Comparison of ENCODE assay signal across 9 mouse cellular contexts in the genomic region with DNA sequence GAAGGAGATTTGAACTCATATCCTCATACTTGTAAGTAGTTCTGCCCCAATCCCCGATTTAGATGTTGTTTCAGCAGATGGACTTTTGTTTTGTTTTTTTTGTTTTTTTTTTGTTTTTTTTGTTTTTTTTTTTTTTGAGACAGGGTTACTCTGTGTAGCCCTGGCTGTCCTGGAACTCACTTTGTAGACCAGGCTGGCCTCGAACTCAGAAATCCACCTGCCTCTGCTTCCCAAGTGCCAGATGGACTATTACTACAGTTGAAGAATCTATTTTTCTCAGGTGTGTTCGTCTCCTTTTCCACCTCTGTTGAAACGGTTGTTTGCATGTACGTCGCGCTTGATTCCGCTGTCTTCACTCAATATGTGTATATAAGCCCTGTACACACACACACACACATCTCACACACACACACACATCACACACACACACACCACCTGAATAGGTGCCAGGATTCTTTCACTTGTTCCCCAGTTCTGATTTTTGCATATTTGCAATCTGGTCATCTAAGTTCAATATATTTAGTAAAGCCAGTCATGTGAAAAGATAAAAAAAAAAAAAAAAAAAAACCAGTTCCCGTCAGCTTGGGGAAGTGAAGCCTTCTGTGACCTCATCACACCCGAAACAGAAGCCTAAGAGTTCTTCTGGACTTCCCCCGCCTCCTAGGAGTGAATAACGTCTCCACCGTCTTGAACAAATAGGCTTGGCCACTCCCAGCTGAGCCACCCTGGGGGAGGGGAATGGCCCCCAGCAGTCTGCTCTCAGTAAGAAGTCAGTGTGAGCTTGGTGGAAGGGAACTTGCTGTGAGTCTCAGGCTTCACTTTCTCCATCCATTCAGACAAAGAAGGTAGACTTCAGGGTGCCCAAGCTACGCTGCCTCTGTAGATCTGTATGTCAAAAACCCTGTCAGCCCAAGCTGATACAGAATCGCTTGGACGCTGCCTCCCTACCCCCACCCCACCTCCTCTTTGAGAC. TPM values are rescaled to one million over a fixed set of nuclear protein-coding genes. Genes with fewer than 3 reads are reported as not detected.
DNase-seq lines count a peak whose midpoint lies in the region; TF ChIP-seq lines count a peak whose summit lies in the region.
"Had no signal": no experiment of that assay in that cellular context is flagged by ENCODE, and none has a peak within 500 bp of the region (broad histone marks: within the 10 kb centered on the region; RNA-seq: fewer than 3 reads in every experiment).

No protein-coding gene starts in this region.

- no peak overlapping the region for H3K4me3 ChIP-seq in thymus, adult 2 months (ENCODE audit: control insufficient read depth, insufficient read depth, low read length)
- no peak overlapping the region for H3K4me3 ChIP-seq in gastrocnemius, adult 2 months
- H3K4me3 ChIP-seq: embryonic facial prominence, embryonic 12.5 days had no signal

- no peak for TF ChIP-seq POLR2A in thymus, adult 2 months (IDR thresholded peaks at IDR 0.05; ENCODE audit: control insufficient read depth, extremely low read depth, insufficient read depth, low read length, poor library complexity)

- DNase-seq in thymus, adult 2 months: no peak
- no peak for DNase-seq in thymus, postnatal 0 days (ENCODE audit: low spot score)
- peak; percentile 39 for DNase-seq in heart, adult 8-10 months (ENCODE audit: low spot score)
- DNase-seq in lung, postnatal 14 days: peak; percentile 57
- peak; percentile 54 for DNase-seq in yolk sac, embryonic 10.5 days (ENCODE audit: low spot score)
- no peak for DNase-seq in gastrocnemius, adult 2 months
- no peak for DNase-seq in ovary, postnatal 36 days (ENCODE audit: low spot score)
- no peak for DNase-seq in adrenal gland, adult 2 months

- peak overlapping the region; percentile 40; the same call in 1 of the 2 replicates for H3K27ac ChIP-seq in thymus, adult 2 months (ENCODE audit: control insufficient read depth, insufficient read depth, low read length)
- no peak overlapping the region; the same call in 1 of the 2 replicates for H3K27ac ChIP-seq in gastrocnemius, adult 2 months
- H3K27ac ChIP-seq: embryonic facial prominence, embryonic 12.5 days had no signal

- no peaks in the 10 kb centered on the region for H3K27me3 ChIP-seq in thymus, adult 2 months (ENCODE audit: control insufficient read depth, insufficient read depth, low read length)
- H3K27me3 ChIP-seq: embryonic facial prominence, embryonic 12.5 days had no signal

- no peaks in the 10 kb centered on the region for H3K36me3 ChIP-seq in thymus, adult 2 months (ENCODE audit: control insufficient read depth, insufficient read depth, low read length)
- H3K36me3 ChIP-seq: embryonic facial prominence, embryonic 12.5 days had no signal

- 0 out of 2 replicates have a peak, but pooled peaks have one; percentile 21 for TF ChIP-seq CTCF in thymus, adult 2 months (IDR thresholded peaks at IDR 0.05; ENCODE audit: borderline replicate concordance, control insufficient read depth, extremely low read depth, insufficient read depth, low read length, poor library complexity)
- TF ChIP-seq CTCF in gastrocnemius, adult 2 months (IDR thresholded peaks at IDR 0.05): no peak

- WGBS in thymus, adult 2 months: 52% methylated on average over 16 of the region's 16 CpGs

- intact Hi-C loops in gastrocnemius, adult 2 months (cut with DNase I): loop anchor here (5.0 kb wide), 2 partner anchors 81 to 181 kb away; a partner anchor contains a TSS

- H3K4me1 ChIP-seq in thymus, adult 2 months (replicated peaks; ENCODE audit: control insufficient read depth, insufficient read depth, low read length): peaks cover 9% of the 10 kb centered on the region

RNA-seq across cellular contexts. Expression of a gene that starts 2.7 kb away (rescaled TPM):
- 98.5 and 98.6 TPM in 2 replicates for polyA plus RNA-seq in thymus, adult 2 months (2012; rRNA removed)
- polyA plus RNA-seq in thymus, postnatal 0 days (2015; fragmentation: Nextera tagmentation; extraction: Ambion mirVana): 35.5 and 39.5 TPM in 2 replicates
- total RNA-seq in heart, adult 8-10 months (2022): 10 to 100 TPM; 31.4 to 40.9 (median 34.9) TPM
- 10 to 100 TPM; 43.1 to 51.5 TPM for total RNA-seq in gastrocnemius, adult 2 months (2021)
- total RNA-seq in adrenal gland, adult 2 months (2021): 100 to 1,000 TPM; 117 to 132 TPM
- 156 and 170 TPM in 2 replicates for polyA plus RNA-seq in adrenal gland, adult 2 months (2012; rRNA removed)

RNA-seq across cellular contexts. Expression of a gene that starts 18.0 kb away (rescaled TPM):
- 188 and 215 TPM in 2 replicates for polyA plus RNA-seq in thymus, adult 2 months (2012; rRNA removed)
- polyA plus RNA-seq in thymus, postnatal 0 days (2015; fragmentation: Nextera tagmentation; extraction: Ambion mirVana): 120 and 121 TPM in 2 replicates
- total RNA-seq in heart, adult 8-10 months (2022): 10 to 100 TPM; 40.8 to 52.0 (median 45.0) TPM
- 10 to 100 TPM; 46.0 to 55.0 TPM for total RNA-seq in gastrocnemius, adult 2 months (2021)
- total RNA-seq in adrenal gland, adult 2 months (2021): 100 to 1,000 TPM in 1 of 2 experiments, 10 to 100 TPM in 1; 92.5 to 170 TPM
- polyA plus RNA-seq in adrenal gland, adult 2 months (2012; rRNA removed): 182 and 243 TPM in 2 replicates

RNA-seq across cellular contexts. Expression of a gene that starts 27.0 kb away (rescaled TPM):
- polyA plus RNA-seq in thymus, adult 2 months (2012; rRNA removed): 102 and 106 TPM in 2 replicates
- polyA plus RNA-seq in thymus, postnatal 0 days (2015; fragmentation: Nextera tagmentation; extraction: Ambion mirVana): 20.1 and 20.9 TPM in 2 replicates
- total RNA-seq in heart, adult 8-10 months (2022): 10 to 100 TPM; 13.0 to 19.0 (median 15.8) TPM
- 10 to 100 TPM; 18.8 to 20.7 TPM for total RNA-seq in gastrocnemius, adult 2 months (2021)
- 10 to 100 TPM; 21.8 to 38.7 TPM for total RNA-seq in adrenal gland, adult 2 months (2021)
- polyA plus RNA-seq in adrenal gland, adult 2 months (2012; rRNA removed): 22.6 and 38.9 TPM in 2 replicates

RNA-seq across cellular contexts. Expression of a gene that starts 27.1 kb away (rescaled TPM):
- 24.5 and 25.0 TPM in 2 replicates for polyA plus RNA-seq in thymus, adult 2 months (2012; rRNA removed)
- polyA plus RNA-seq in thymus, postnatal 0 days (2015; fragmentation: Nextera tagmentation; extraction: Ambion mirVana): 81.2 and 85.3 TPM in 2 replicates
- total RNA-seq in heart, adult 8-10 months (2022): 100 to 1,000 TPM in 1 of 4 experiments, 10 to 100 TPM in 3; 80.5 to 101 (median 85.0) TPM
- total RNA-seq in gastrocnemius, adult 2 months (2021): 10 to 100 TPM; 66.8 to 88.5 TPM
- total RNA-seq in adrenal gland, adult 2 months (2021): 100 to 1,000 TPM in 1 of 2 experiments, 10 to 100 TPM in 1; 99.9 to 121 TPM
- polyA plus RNA-seq in adrenal gland, adult 2 months (2012; rRNA removed): 31.8 and 33.5 TPM in 2 replicates

Comparison
In these comparisons a context has a peak if more than half of its experiments do, and no peak if none do; other contexts are left out.
1. DNase-seq: peak in heart, adult 8-10 months (single experiment), lung, postnatal 14 days (single experiment) and yolk sac, embryonic 10.5 days (single experiment); none in thymus, adult 2 months (single experiment), thymus, postnatal 0 days (single experiment), gastrocnemius, adult 2 months (single experiment), ovary, postnatal 36 days (single experiment) and adrenal gland, adult 2 months (single experiment).